Mouse (Mus musculus): ENCODE data around the gene Prss32.

- TF ChIP-seq POLR2A (IDR thresholded peaks at IDR 0.05; ENCODE audit: low read depth, low read length) (no peak), CTCF (IDR thresholded peaks at IDR 0.05; ENCODE audit: extremely low read depth, insufficient read length, insufficient replicate concordance, low read depth, low read length) (no peak)
Observed at GRCm38 (mm10) chr17:23823614-23824013, 20.0 kb upstream of the Prss32 start.
